Mouse (Mus musculus): Measurements from ENCODE around the gene Ggta1.

DNA sequence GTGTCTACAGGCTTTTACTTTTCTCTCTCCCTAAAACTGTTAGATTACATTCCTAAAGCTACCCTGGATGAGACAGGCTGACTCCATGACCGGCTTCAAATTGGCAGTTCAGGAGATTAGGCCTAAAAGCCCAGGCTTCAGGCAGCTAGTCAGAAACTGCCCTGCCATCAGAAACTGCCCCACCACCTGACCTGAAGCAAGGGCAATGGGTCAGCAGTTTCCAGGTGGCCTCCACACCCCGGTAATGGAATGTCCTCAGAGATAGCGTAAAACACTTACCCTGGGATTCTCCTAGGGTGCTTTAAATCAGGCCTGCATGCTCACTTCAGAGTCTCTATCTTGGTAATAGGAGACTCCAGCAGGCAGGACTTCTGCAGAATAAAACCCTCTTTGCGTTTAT lies 46.9 kb upstream of the Ggta1 start:
- TF ChIP-seq POLR2A (IDR thresholded peaks at IDR 0.05; ENCODE audit: control insufficient read depth, low read depth, low read length) (no peak), CTCF (IDR thresholded peaks at IDR 0.05; ENCODE audit: control insufficient read depth, insufficient read depth, insufficient replicate concordance, low read depth, low read length) (no peak)
